In the genomic region with DNA sequence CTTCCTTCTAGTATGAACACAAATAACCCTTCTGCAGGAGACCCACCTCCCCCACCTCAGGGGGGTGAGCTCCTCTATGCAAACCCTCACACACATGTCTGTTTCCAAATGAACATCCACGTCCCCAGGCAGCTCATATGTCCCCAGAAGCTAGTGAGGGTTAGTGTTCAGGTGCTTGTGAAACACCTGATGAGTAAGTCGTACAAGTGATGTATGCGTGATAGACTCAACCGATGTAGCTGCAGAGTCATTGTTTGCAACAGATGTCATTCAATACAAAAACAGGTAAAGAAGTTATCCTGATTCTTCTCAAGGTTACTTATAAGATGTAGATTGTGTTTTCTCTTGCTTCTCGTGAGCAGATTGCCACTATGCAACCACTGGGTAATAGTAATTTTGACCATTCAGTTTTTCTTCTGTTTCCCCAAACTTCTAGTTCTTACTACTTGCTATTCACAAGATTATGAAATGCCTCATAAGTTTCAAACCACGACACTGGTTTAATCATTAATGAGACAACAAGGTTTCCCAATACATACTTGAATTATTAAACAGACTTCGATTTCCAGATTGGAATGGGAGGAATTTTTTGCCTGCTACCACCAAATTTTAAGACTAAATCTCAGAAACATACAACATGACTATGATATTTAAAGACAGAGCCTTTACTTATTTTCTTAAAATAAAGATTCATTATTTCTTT, we compare ENCODE assay signal across 16 mouse cellular contexts.
"Had no signal": no experiment of that assay in that cellular context is flagged by ENCODE, and none has a peak within 500 bp of the region (broad histone marks: within the 10 kb centered on the region; RNA-seq: fewer than 3 reads in every experiment).

No protein-coding gene starts in this region.

- ATAC-seq: lung, postnatal 0 days; midbrain, embryonic 15.5 days had no signal

- H3K4me3 ChIP-seq: lung, embryonic 15.5 days; megakaryocyte, embryonic 14.5 days; midbrain, embryonic 12.5 days; midbrain, embryonic 15.5 days; neural tube, embryonic 12.5 days; stomach, embryonic 15.5 days had no signal

- H3K9ac ChIP-seq: lung, embryonic 15.5 days; midbrain, embryonic 12.5 days; midbrain, embryonic 15.5 days; neural tube, embryonic 12.5 days; stomach, embryonic 15.5 days had no signal

- H3K27ac ChIP-seq: lung, embryonic 15.5 days; macrophage; midbrain, embryonic 12.5 days; midbrain, embryonic 15.5 days; neural tube, embryonic 12.5 days; stomach, embryonic 15.5 days; stomach, postnatal 0 days had no signal

- H3K4me2 ChIP-seq: lung, embryonic 15.5 days; midbrain, embryonic 12.5 days; midbrain, embryonic 15.5 days; neural tube, embryonic 12.5 days; stomach, embryonic 15.5 days had no signal

- H3K27me3 ChIP-seq: lung, embryonic 15.5 days; megakaryocyte, embryonic 14.5 days; midbrain, embryonic 15.5 days; neural tube, embryonic 12.5 days; stomach, embryonic 15.5 days had no signal

- DNase-seq: lung, adult 2 months; lung, postnatal 14 days; lung, postnatal 36 days; right cerebral cortex, postnatal 14 days; thymus, adult 2 months; thymus, postnatal 25 days; thymus, postnatal 4 days had no signal

- H3K4me1 ChIP-seq: lung, embryonic 15.5 days; megakaryocyte, embryonic 14.5 days; midbrain, embryonic 12.5 days; midbrain, embryonic 15.5 days; neural tube, embryonic 12.5 days; stomach, embryonic 15.5 days had no signal

- H3K9me3 ChIP-seq: lung, embryonic 15.5 days; midbrain, embryonic 12.5 days; midbrain, embryonic 15.5 days; neural tube, embryonic 12.5 days; stomach, embryonic 15.5 days had no signal

- H3K36me3 ChIP-seq: lung, embryonic 15.5 days; midbrain, embryonic 12.5 days; midbrain, embryonic 15.5 days; neural tube, embryonic 12.5 days; stomach, embryonic 15.5 days had no signal
